12 mouse cellular contexts compared by ENCODE assay signal in the genomic region with DNA sequence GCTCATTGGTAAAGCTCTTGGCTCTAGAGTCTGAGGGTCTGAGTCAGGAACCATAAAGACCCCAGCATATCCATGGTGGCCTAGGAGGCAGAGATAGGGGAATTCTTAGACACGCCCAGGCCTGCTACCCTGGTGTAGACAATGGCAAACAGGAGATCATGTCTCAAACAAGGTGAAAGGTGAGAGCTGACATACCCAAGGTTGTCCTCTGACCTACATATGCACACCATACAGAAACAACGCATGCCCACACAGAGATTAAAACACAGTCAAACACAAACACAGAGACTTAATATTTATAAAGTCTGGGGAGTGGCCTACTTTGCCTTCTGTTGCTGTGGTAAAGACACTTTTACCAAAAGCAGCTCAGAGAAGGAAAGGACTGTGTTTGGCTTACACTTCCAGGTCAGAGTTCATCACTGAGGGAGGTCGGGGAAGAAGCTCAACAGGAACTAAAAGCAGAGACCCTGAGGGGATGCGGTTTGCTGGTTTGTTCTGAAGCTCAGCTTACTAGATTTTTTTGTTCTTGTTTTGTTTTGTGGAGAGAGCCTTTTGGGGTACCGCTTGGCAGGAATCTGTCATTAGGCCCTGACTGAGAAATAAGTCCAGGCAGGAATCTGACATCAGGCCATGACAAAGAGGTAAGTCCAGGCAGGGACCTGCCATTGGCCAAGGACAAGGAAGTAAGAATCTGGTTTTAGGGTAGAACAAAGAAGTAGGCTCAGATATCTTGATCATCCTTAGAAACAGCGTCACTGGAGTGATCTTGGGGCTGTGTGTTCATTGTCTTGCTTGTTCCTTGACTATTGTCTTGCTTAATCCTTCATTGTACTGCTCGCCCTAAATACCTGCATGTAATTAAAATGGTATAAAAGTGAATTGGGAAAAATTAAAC.
"Had no signal": no experiment of that assay in that cellular context is flagged by ENCODE, and none has a peak within 500 bp of the region (broad histone marks: within the 10 kb centered on the region; RNA-seq: fewer than 3 reads in every experiment).

No protein-coding gene starts in this region.

- ATAC-seq: intestine, embryonic 16.5 days had no signal

- H3K27me3 ChIP-seq: liver, embryonic 13.5 days; lung, embryonic 15.5 days; midbrain, embryonic 12.5 days had no signal

- DNase-seq: kidney, adult 8-10 months; kidney, postnatal 25 days; liver, embryonic 13.5 days; lung, postnatal 14 days; right cerebral cortex, postnatal 14 days; thymus, adult 18-20 months; thymus, postnatal 36 days had no signal

- H3K9ac ChIP-seq: liver, embryonic 13.5 days; lung, embryonic 15.5 days; midbrain, embryonic 12.5 days had no signal

- H3K4me2 ChIP-seq: liver, embryonic 13.5 days; lung, embryonic 15.5 days; midbrain, embryonic 12.5 days had no signal

- H3K36me3 ChIP-seq: limb, embryonic 10.5 days; liver, embryonic 13.5 days; lung, embryonic 15.5 days; midbrain, embryonic 12.5 days had no signal

- H3K9me3 ChIP-seq: limb, embryonic 10.5 days; liver, embryonic 13.5 days; lung, embryonic 15.5 days; midbrain, embryonic 12.5 days had no signal

- H3K27ac ChIP-seq: limb, embryonic 10.5 days; liver, embryonic 13.5 days; lung, embryonic 15.5 days; macrophage; midbrain, embryonic 12.5 days had no signal

- H3K4me1 ChIP-seq: liver, embryonic 13.5 days; midbrain, embryonic 12.5 days had no signal

- H3K4me3 ChIP-seq: limb, embryonic 10.5 days; liver, embryonic 13.5 days; lung, embryonic 15.5 days; midbrain, embryonic 12.5 days had no signal
